Mouse (Mus musculus) Patski (cell line): ENCODE data around the gene Slc9a9. TPM values are rescaled to one million over a fixed set of nuclear protein-coding genes. Genes with fewer than 3 reads are reported as not detected.

Experiments used
- ATAC-seq: fragments of 100-300 bp; one replicate; pipeline ENCODE4 v1.8.0; 2021
- CTCF ChIA-PET: fragments of 350-600 bp; sonication (Branson Sonifier 250); formaldehyde crosslinking; loops from one replicate; lab custom pipeline; 2022; ENCODE audit warnings: inconsistent platforms; lab: Charles Lee
- POLR2A ChIA-PET: fragments of 350-600 bp; sonication (Branson Sonifier 250); formaldehyde crosslinking; loops from one replicate; lab custom pipeline; 2022; ENCODE audit warnings: antibody characterized with exemption, inconsistent platforms; lab: Charles Lee
- DNase-seq: peaks from one replicate; pipeline ENCODE4 v3.0.0-alpha.2; 2011; ENCODE audit warnings: low read depth, low spot score
- H3K27me3 ChIP-seq: fragments of 371-371 bp; one replicate; pipeline ENCODE4 v1.5.1; 2021
- CTCF ChIP-seq: fragments of 100-300 bp; IDR thresholded peaks from one replicate; pipeline ENCODE4 v1.5.1; 2021
- in situ Hi-C: fragments of 300-500 bp; cut with MboI; formaldehyde crosslinking; loops from 3 replicates; pipeline ENCODE4 v1.11.1; 2018; ENCODE audit warnings: low pct_unique_long_range_greater_than_20kb, mixed read lengths
- polyA plus RNA-seq: library from polyadenylated mRNA; unstranded; gene quantifications from one replicate; pipeline ENCODE4 v1.2.3, GENCODE M21; 2021

The Slc9a9 gene
- polyA plus RNA-seq, 1 experiment from 2014 or later: 1.1 TPM

- DNase-seq (no peak), ATAC-seq (no peak)
- CTCF ChIA-PET: interaction anchor here (0.6 to 1.0 kb wide), 2 partner anchors 12 to 1001 kb away, joined by 3 read pairs; no protein-coding TSS in a partner anchor
- POLR2A ChIA-PET: no interaction called here
- H3K27me3 ChIP-seq: no peaks in the 10 kb centered on the region
- TF ChIP-seq CTCF: no peak
- in situ Hi-C loops: no loop called here
Observed at GRCm38 (mm10) chr9:94750187-94750586, 80.5 kb downstream of the Slc9a9 start.

GRCm38 (mm10) chr9:94750935-94751637 is 81.4 kb downstream of the Slc9a9 start:
- no peak for ATAC-seq
- TF ChIP-seq CTCF: no peak
- CTCF ChIA-PET: interaction anchor here (1.0 kb wide), 1 partner anchor 11 kb away, joined by 3 read pairs; no protein-coding TSS in a partner anchor
- in situ Hi-C loops: no loop called here
- POLR2A ChIA-PET: no interaction called here
- DNase-seq: no peak
- H3K27me3 ChIP-seq: no peaks in the 10 kb centered on the region

- CTCF ChIA-PET: no interaction called here
- DNase-seq (no peak), ATAC-seq (no peak)
- no peak for TF ChIP-seq CTCF
- POLR2A ChIA-PET: no interaction called here
- in situ Hi-C loops: no loop called here
- no peaks in the 10 kb centered on the region for H3K27me3 ChIP-seq
Observed at GRCm38 (mm10) chr9:94751638-94752021, 81.9 kb downstream of the Slc9a9 start.

GRCm38 (mm10) chr9:94752121-94752520 is 82.4 kb downstream of the Slc9a9 start:
- in situ Hi-C loops: no loop called here
- POLR2A ChIA-PET: no interaction called here
- no peak for ATAC-seq
- CTCF ChIA-PET: no interaction called here
- TF ChIP-seq CTCF: no peak
- H3K27me3 ChIP-seq: no peaks in the 10 kb centered on the region
- no peak for DNase-seq

GRCm38 (mm10) chr9:94759904-94760303 is 90.2 kb downstream of the Slc9a9 start:
- DNase-seq (no peak), ATAC-seq (no peak)
- no peaks in the 10 kb centered on the region for H3K27me3 ChIP-seq
- CTCF ChIA-PET: interaction anchor here (1.7 kb wide), 1 partner anchor 50 kb away, joined by 4 read pairs; no protein-coding TSS in a partner anchor
- no peak for TF ChIP-seq CTCF
- in situ Hi-C loops: no loop called here
- POLR2A ChIA-PET: no interaction called here

- no peak for ATAC-seq
- DNase-seq: no peak
- in situ Hi-C loops: no loop called here
- TF ChIP-seq CTCF: no peak
- POLR2A ChIA-PET: no interaction called here
- CTCF ChIA-PET: no interaction called here
- no peaks in the 10 kb centered on the region for H3K27me3 ChIP-seq
Observed at GRCm38 (mm10) chr9:94768114-94768513, 98.4 kb downstream of the Slc9a9 start.

GRCm38 (mm10) chr9:94768524-94768923 is 98.8 kb downstream of the Slc9a9 start:
- ATAC-seq: no peak
- in situ Hi-C loops: no loop called here
- no peak for DNase-seq
- ChIA-PET POLR2A (no interaction called here), CTCF (no interaction called here)
- H3K27me3 ChIP-seq: no peaks in the 10 kb centered on the region
- TF ChIP-seq CTCF: no peak

GRCm38 (mm10) chr9:94773357-94773756 is 103.6 kb downstream of the Slc9a9 start:
- no peak for ATAC-seq
- no peak for TF ChIP-seq CTCF
- no peaks in the 10 kb centered on the region for H3K27me3 ChIP-seq
- CTCF ChIA-PET: no interaction called here
- POLR2A ChIA-PET: no interaction called here
- DNase-seq: no peak
- in situ Hi-C loops: no loop called here

- no peak for DNase-seq
- H3K27me3 ChIP-seq: no peaks in the 10 kb centered on the region
- ChIA-PET POLR2A (no interaction called here), CTCF (no interaction called here)
- ATAC-seq: no peak
- TF ChIP-seq CTCF: no peak
- in situ Hi-C loops: no loop called here
Observed at GRCm38 (mm10) chr9:94788261-94788660, 118.6 kb downstream of the Slc9a9 start.

- ATAC-seq: no peak
- ChIA-PET POLR2A (no interaction called here), CTCF (no interaction called here)
- in situ Hi-C loops: no loop called here
- TF ChIP-seq CTCF: no peak
- no peak for DNase-seq
- H3K27me3 ChIP-seq: no peaks in the 10 kb centered on the region
Observed at GRCm38 (mm10) chr9:94790966-94791365, 121.3 kb downstream of the Slc9a9 start.

- H3K27me3 ChIP-seq: no peaks in the 10 kb centered on the region
- DNase-seq (no peak), ATAC-seq (no peak)
- ChIA-PET CTCF (interaction anchor here (1.1 kb wide), 1 partner anchor 9 kb away, joined by 3 read pairs; no protein-coding TSS in a partner anchor), POLR2A (no interaction called here)
- in situ Hi-C loops: no loop called here
- no peak for TF ChIP-seq CTCF
Observed at GRCm38 (mm10) chr9:94803073-94803472, 133.4 kb downstream of the Slc9a9 start.
